Mouse (Mus musculus) left cerebral cortex, postnatal 4 days (tissue): ENCODE measurements at regions not wholly inside any gene's neighbourhood (a gene's known extent, or its start where the extent isn't known, plus 50 kb on each side); places are given as distances from the start of the nearest gene placed in this dataset.

Source experiments
- DNase-seq: peaks from one replicate; pipeline ENCODE4 v3.0.0-alpha.2; 2022
- intact Hi-C: fragments of 180-260 bp; cut with DNase I; formaldehyde crosslinking; loops from one replicate; pipeline ENCODE4 v1.15.1; 2025

DNA sequence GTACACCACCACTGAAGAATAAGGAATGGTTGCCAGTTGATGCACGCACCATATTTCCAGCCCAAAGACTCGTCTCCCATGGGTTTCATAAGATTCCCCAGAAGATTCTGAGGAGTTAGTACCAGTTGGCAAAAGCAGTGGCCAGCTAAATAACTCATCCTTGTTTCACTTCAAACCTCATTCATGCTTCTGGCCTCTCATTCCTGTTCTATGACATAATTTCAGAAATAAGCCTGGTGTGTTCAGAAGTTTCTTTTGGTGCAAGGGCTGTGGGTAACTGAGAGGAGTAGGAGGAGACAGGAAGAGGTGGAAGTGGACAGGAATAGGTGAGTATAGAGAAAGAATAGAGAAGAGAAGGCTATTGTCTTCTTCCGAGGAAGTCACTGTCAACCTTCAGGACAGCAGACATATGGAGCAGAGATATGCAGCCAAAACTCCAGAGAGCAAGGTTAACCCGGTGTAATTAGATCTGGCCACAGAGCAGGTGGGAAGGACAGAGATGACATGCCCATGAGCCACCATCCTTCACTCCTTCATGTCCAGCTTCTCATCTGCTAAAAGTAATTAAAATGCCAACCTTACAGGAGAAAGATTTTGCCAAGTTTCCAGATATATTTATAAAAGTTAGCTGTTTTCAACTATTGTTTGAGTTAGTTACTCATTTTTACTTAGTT lies 133.9 kb upstream of the Tnfaip3 start:
- intact Hi-C loops: no loop called here
- no peak for DNase-seq

DNA sequence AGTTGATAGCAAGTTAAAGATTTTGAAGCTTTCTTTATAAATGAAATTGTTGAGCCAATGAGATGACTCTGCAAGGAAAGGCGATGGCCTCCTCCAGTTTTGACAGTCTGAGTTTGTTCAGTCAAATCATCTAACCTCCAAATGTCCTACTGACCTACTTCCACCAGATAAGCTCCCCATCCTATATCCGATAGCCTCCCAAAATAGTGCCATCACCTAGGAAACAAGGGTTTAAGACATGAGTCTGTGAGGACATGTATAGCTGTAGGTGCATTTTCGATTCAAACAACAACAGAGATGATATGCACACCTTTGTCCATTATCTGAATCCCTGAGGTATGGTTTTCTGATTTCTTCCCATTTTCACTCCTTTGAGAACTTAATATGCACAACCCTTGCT lies 126.0 kb upstream of the Tnfaip3 start:
- intact Hi-C loops: no loop called here
- DNase-seq: no peak

DNA sequence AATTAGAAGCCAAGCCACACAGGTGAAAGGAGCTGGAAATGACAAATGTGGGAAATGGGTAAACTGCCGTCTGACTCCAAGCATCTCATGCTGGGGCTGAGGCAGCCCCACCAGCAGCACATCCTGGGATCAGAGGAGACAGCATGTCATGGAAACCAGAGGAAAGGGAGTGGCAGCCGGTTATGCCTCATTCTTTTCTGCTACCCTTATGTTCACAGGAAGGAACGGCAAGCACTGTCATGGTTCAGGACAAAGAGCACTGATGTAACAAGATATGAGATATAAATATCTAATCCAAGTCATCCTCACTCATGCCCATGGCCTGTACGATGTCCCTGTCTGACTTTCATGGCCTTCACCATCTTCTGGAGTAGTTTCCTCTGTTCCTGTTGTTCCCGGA lies 125.2 kb upstream of the Tnfaip3 start:
- intact Hi-C loops: no loop called here

DNA sequence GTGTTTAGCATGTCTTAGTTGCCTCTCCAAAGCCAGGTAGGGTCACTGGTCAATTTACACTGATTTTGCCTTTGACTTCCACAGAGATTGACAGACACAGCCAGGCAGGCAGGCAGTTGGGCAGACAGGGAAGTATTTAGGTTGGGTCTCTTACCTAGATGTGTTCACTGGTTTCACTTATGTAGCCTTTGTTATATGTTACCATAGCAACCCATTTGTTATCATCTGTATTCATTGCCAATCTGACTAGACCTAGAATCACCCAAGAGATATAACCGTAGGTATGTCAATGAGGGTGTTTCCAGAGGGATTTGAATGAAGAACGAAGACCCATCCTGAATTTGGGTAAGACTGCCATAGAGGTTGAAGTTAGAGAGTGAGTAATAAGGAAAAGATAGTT lies 123.8 kb upstream of the Tnfaip3 start:
- DNase-seq: no peak
- intact Hi-C loops: no loop called here

More for the DNA sequence above, 125.2 kb upstream of the Tnfaip3 start:
- DNase-seq: no peak

DNA sequence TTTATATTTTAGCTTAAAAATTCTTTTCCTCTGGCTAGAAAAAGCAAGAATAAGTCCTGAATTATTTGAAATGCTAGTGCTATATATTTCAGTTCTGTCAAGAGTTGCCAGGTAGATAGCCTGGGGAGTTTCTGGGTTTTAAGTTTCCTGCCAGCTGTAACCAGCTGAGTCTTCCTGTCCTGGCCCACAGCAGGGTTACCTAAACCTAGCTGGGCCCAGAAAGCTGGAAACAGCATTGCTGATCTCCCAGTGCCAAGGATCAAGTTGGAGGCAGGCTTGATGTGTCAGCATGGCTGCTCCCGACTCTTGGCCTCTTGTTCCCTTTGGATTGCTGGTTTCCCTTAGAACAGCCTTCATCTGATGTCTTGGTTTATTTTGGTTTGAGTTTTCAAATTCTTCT lies 122.8 kb upstream of the Tnfaip3 start:
- intact Hi-C loops: no loop called here
- no peak for DNase-seq

DNA sequence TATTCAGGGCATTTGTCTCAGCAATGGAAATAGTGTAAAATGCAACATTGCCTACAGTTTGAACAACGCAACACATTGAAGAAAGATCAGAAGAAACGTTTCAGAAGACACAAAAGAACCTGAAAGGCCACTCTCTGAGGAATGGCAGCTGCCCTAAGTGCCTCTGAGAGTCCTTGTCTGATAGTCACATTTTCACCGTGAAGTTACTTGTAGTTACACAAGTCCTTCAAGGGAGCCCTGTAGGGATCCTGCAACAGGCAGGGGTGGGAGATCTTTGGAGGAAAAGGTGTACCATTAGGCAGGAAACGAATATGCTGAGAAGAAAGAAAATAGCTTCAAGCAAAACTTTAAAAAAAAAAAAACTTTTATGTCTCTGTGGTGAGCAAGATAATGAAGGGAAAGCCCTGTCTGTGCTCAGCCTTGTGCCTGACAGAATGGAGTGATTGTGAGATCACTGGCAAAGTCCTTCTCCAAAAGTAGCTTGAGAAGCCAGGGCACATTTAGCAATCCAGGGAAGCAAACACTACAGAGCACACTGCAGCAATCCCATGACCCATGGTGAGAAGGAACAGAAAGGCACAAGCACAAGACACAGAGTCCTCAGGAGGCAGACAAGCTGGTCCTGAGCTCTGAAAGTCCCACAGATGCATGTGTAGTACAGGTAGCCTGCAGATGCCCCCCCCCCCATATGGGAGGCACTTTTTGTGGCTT lies 112.3 kb upstream of the Tnfaip3 start:
- intact Hi-C loops: no loop called here
- DNase-seq: no peak

DNA sequence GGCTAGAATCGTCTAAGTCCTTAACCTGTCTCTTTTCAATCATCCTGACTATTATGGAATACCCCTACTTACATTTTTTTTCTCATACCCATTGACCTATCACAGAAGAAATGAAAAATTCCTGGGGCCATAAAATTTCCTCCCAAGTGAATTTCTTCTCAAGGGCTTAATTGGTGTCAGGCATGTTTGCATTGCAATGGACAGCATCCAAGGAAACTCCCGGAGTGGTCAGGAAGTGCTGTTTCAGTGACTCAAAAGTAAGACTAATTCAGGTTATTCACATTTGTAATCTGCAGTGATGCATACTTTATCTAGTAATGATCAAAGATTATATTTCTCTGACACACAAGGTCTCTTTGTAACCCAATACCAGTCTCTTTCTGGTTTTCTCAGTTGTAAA lies 111.5 kb upstream of the Tnfaip3 start:
- DNase-seq: no peak
- intact Hi-C loops: no loop called here

DNA sequence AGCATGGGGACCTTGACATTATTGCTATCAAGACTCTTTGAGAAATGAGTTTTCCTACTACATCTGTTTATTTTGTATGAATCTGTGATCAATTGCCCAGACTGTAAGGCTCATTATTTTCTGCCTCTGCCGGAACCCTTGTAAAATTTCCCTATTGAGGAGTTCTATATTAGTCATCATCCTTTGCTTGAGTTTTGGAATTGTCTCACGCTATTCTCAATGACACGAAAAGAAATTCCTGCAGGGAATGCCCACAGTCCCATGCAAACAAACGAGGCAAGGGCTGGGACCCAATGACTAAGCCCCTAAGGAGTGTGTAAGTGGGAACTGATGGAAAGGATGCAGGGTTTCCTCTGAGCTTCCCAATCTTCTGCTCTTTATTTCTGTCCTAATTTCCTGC lies 111.0 kb upstream of the Tnfaip3 start:
- no peak for DNase-seq
- intact Hi-C loops: no loop called here

DNA sequence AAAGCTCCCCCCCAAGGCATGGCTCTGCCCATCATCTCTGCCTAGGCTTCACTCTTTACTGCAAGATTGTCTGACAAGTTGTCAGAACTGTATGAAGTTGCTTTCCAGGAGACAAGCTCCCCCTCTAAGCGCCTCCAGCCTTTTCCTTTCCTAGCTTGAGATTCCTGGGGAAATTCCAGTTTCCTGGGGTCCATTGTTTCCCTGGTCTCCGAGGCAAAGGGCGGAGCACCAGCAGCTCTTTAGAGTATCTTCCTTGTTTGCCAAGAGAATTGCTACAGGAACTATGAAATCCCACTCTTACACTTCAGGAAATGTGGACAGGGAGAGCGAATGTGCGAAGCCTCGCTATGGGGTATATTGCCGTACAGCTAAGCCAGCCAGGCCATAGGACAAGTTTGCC lies 108.2 kb upstream of the Tnfaip3 start:
- intact Hi-C loops: no loop called here
- no peak for DNase-seq

DNA sequence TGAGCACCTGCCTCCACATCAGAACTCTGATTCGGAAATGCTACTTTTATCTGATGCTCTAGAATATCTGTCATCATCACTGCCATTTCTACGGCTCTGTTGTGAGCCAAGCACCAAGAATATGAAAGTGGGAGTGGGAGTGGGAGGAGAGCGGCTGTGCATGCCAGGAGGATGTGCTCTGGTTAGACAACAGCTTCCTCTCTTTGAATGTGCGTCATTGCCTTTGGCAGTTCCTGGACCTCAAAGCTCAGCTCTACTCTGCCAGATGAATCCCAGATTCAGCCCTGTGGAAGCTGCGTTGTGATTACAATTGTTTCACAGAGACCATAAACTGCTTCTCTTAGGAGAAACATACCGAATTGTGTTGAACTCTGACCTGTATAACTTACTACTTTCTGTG lies 106.8 kb upstream of the Tnfaip3 start:
- intact Hi-C loops: no loop called here
- no peak for DNase-seq

DNA sequence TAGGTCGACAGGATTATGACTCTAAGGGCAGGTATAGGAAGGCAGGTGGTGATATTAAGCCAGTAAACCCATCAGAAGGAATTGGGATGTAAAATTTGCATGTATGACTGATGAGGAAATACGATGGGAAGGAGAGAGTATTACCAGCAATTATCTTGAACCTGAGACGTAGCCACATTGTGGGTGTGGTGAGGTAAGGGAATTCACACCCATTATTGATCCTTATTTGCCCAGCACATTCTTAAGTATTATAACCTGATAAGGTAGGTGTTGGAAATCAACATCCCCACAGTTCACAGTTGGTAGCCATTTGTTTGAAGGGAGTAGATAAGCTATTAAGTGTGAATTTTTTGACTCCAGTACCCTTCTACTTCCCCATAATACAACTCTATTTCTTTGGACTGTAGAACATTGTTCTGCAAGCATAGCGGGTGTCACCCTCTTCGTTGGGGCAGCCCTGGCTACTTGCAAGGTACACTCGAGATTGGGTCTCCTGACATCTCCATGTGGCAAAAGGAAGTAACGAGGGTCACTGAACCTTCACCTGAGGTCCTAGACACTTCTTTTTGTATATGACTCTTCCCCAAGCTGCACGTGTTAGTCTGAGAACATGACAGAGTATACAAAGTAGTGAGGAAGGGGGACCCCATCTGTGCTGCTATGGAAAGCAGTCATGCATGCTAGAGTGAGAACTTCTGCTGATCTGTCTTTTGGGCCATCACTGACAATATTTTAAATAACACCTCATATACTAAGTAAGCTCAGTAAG lies 104.0 kb upstream of the Tnfaip3 start:
- intact Hi-C loops: no loop called here
- no peak for DNase-seq

DNA sequence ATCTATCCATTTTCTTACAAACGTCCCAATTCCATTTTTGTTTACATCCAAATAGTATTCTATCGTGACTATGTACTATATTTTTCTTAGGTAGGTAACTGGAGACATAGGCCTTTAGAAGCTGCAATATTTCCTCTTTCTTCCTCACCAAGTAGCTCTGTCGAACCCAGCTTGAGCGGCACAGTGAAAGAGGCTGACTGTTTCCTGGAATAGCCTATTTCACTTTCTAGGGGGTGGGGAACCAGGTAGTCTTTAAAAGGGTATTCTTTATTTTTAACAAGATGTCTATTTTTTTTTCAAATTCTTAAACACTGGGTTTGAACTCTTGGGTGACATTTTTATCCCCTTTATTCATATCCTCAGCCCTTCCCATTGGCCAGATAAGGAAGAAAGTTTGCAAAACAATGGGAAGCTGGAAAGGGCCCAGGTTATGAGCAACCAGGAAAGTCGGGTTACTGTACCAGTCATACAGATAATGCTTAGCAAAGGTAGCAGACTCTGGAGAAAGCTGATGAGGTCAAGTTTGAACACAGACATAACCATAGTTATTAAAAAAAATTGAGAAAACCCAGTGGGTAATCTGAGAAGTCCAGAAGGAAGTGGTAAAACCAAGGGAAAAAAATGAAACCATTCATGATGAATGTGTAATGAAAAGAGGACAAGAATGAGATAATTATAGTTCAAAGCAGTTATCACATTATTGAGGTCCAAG lies 103.3 kb upstream of the Tnfaip3 start:
- intact Hi-C loops: no loop called here

DNA sequence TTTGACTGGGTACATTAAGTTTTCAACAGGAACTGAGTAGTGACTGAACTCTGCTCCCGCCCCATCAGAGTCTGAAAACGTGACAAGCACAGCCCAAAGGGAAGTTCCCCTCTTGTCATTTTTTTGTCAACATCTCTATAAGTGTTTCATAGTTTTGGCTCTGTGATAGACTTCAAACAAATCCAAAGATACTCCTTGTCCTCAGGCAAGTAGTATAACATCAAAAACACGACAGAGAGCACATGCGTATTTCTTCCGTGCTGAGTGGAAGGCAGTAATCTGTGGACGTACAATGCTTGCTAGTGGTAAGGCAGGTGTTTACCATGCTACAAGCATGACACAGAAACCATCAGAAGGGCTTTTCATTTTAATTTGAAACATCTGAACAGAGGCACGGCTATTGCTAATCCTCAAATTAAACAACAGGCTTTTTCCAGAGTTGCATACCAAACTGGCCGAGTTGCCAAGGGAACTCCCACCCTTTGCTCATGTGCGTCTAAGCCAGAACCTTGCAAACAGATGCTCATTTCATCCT lies 101.7 kb upstream of the Tnfaip3 start:
- DNase-seq: no peak
- intact Hi-C loops: no loop called here

More for the DNA sequence above, 103.3 kb upstream of the Tnfaip3 start:
- DNase-seq: no peak

DNA sequence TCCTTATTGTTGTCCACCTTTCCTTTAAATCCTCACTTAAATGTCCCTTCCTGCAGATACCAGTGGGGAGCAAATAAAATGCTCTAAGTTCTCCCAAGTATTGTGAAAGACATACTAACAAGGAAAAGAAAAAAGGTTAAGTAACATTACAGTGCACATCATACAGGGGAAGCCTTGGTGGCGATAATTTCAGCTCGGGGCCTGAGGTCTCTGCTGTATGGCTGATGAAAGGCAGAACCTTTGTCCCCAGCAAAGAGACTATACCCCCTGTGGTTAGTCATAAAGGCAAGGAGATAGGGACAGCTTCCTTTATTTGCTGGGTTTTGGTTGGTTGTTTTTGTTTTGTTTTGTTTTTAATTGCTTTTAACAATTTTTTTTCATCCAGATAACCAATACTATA lies 97.0 kb upstream of the Tnfaip3 start:
- intact Hi-C loops: no loop called here
- DNase-seq: no peak

DNA sequence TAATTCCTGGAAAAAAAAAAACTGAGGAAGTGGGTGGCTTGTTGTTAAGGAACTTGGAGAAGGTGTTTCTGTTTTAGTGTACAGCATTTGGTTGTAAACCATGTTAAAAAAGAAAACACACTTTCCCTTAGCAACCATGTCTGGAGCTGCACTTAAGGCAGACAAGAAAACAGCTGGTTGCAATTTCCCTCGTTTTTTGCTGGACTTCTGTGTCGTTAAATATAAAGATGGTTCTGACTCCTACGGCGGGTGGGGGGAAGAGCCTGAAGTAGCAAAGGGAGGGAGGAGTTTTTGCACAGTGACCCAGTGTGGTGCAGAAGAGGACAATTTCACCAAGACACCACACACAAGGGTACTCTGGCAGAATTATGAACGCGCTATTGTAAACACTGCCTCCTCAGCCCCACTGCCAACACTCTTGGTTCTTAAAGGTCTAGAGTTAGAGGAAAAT lies 89.8 kb upstream of the Tnfaip3 start:
- no peak for DNase-seq
- intact Hi-C loops: no loop called here

DNA sequence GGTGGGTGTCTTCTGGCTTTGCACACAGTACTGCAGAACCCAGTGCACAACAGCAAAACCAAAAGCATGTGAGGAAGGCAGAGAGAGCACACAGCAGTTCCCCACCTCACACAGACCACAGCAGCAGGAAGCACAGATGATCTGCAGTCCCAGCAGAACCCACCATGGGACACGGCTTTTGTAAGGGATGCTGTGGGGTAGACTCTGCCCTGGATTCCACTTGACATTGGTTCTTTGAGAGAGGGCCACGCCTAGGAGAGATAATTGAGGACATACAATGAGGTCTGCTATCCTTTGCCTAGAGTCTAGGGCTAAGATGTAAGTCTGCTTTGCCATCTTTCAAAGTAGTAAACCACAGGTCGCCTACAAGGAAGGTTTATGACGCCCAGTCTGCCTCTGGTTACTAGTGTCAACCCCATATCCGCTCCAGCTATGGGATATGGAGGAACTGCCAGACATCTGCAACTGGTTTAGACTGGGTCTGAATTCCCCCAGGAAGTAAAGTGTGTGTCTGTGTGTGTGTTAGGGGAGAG lies 89.3 kb upstream of the Tnfaip3 start:
- no peak for DNase-seq
- intact Hi-C loops: no loop called here

DNA sequence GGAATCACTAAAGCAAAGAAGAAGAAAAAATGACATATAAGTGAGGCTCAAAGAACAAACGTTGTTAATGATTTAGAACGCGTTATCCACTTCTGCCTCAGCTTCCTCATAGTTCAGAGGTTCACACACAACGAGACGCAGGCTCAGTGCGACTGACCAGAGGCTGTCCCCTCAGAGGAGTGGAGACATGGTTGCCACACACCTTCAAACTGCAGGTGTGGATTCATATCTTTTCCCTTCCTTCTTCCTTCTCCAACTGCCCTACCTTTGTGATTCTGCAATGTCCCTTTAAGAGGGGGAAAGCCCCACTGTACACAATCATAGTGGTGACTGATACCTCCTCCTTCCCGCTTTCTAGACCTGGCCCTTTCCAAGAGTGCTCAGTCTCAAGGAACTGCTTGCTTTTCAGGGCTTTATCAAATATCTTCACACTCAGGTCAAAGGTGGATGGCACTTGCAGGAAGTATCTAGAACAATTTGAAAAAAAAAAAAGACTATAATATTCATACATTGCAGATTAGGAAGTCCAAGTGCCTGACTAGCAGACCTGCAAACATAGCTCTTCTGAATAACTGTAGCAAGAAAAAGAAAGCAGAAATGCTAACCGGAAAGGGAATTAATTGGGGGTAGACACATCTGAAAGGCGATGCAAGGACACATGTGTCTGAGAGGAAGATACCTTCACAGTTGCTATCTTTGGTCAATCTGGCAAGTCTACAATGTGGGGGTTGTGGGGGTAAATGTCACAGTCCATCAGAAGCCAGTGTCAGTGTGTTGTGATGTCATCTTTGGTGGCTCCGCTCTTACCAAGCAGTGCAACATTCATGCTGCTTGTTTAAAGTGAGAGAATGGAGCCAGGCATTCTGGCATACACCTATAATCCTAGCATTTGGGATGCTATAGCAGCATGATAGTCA lies 84.2 kb upstream of the Tnfaip3 start:
- intact Hi-C loops: no loop called here
- DNase-seq: no peak

DNA sequence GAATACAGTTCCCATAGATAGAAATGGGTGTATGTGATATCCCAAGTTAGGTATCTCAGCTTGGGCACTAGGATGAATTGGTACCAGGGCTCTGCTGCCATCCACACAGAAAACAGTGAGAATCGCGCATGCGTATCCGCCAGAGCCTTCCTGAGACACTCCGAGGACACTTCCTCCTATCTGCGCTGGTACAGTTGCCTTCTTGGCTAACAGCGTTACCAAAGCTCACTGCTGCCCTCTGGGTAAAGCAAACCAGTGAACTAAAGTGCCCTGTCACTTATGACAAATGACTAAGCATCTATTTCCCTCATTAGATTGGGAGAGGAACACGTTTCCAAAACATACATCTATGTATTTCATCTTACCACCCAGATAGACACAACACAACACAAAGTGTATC lies 78.8 kb upstream of the Tnfaip3 start:
- intact Hi-C loops: no loop called here

DNA sequence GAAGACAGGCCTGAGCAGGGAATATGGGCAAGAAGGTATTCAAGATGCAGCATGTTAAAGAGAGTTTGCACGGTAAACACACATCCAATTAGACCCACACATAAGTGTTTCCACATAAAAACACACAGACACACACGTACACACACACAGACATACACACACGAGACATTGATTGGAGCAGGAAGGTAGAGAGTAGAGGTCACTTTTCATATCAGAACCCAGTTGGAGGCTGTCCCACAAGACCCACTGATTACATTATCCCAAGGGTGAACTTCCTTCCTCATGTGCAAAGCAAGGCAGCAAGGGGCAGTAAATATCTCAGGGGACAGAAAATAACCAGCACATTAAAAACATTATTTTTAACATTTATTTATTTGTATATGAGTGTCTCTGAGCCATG lies 78.2 kb upstream of the Tnfaip3 start:
- intact Hi-C loops: no loop called here
- no peak for DNase-seq

More for the DNA sequence above, 78.8 kb upstream of the Tnfaip3 start:
- peak; percentile 13 for DNase-seq

DNA sequence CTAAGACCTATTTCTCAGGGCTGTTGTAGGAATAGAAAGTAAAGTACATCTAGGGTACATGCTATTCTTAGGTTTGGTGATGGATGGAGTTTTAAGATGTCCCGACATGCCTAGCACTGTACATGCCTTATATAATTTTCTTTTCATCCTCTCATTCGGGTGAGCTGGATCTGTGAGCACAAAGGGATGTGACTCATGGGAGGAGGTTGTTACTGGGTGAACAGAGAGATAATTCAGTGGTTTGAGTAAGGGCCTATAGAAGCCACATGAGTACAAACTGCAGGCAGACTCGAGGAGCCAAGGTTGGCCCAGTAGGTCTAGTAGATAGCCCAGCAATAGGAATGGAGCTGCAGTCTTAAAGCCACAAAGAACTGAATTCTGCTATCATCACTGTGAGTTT lies 76.5 kb upstream of the Tnfaip3 start:
- no peak for DNase-seq
- intact Hi-C loops: no loop called here
